Mouse (Mus musculus): ENCODE data around the gene Commd8. TPM values are rescaled to one million over a fixed set of nuclear protein-coding genes. Genes with fewer than 3 reads are reported as not detected.

Gene Commd8
- total RNA-seq, 1 experiment, result 52.2 TPM

DNA sequence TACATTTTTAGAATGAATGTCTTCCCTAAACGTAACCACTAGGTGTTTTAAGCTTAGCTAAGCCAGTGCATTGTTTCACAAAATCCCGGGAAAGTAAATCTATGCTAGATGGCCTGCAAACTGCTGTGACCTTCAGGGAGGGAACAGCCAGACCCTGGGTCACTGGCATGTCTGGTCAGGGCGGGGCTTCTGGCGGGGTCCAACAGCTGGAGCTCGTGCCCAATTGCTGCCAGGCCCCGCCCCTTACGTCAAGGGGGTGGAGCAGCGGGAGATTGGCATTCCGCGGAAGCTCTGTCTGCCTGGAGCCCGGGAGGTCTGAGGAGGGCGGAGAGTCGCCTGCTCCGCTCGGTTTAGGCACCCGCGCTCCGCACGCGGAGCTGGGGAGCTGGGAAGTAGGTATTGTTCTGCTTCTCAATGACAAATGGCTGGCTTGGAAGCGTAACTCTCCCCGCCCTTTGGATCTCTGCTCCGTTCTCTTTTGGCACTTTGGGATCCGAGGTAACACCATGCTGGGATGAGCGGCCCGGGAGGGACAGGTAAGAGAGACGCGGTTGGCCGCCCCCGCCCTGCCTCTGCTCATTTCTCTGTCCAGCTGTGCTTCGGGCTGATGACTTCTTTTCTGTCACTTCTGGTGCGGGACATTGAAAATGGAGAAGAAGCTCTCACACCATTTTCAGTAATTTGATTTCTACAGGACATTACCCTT lies 35.2 kb upstream of the Commd8 start:
- no peaks in the 10 kb centered on the region for H3K9me3 ChIP-seq (ENCODE audit: control insufficient read depth, insufficient read depth, low read depth, low read length)
- in situ Hi-C loops (cut with MboI; ENCODE audit: low sequenced_read_pairs in 2 of 2, unreplicated experiment in 2 of 2), result no loop called here
- H3K4me1 ChIP-seq (ENCODE audit: control insufficient read depth in 2 of 2, insufficient read depth in 2 of 2, low read length in 2 of 2, poor library complexity in 1 of 2), result peaks cover 4 to 12% of the 10 kb centered on the region in 2 experiments; a peak in 2 of 4 replicates
- peak overlapping the region; percentile 74 to 81 for H3K4me3 ChIP-seq (ENCODE audit: insufficient read depth in 1 of 2, low read depth in 1 of 2, low read length in 2 of 2, poor library complexity in 1 of 2, severe bottlenecking in 1 of 2)
- peak overlapping the region; percentile 56 for H3K27ac ChIP-seq (ENCODE audit: insufficient read depth, low read depth, low read length, poor library complexity, severe bottlenecking)
- TF ChIP-seq CHD2 (IDR thresholded peaks at IDR 0.05; ENCODE audit: low read depth, low read length) (no peak), MAFK (IDR thresholded peaks at IDR 0.05; ENCODE audit: insufficient read depth, low read depth, low read length) (no peak), HCFC1 (IDR thresholded peaks at IDR 0.05; ENCODE audit: borderline replicate concordance, insufficient read depth, low read length) (no peak)
- H3K36me3 ChIP-seq (ENCODE audit: control insufficient read depth, insufficient read depth, low read length, poor library complexity, severe bottlenecking), result no peaks in the 10 kb centered on the region
- peak overlapping the region; percentile 64 for H3K9ac ChIP-seq (ENCODE audit: insufficient read depth, low read depth, low read length, poor library complexity, severe bottlenecking)
- DNase-seq (ENCODE audit: low read depth, low spot score), result peak; percentile 93

DNA sequence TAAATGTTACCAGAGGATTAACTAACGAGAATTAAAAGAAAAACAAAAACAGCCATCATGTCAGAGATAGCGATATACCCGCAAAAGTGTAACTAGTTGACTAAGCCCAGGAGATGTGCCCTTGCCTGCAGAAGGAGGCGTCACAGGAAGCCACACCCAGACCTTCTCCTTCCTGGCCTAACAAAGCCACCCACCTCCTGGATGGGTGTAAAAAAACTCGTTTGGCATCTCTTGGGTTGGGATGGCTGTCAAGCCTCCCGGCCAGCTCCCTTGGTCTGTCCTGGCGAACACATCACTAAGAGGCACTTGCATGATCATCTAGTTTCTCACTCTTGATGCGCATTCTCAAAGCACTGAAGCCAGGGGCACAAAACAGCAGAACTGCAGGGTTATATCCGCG lies 34.0 kb upstream of the Commd8 start:
- Histone ChIP-seq H3K4me1 (ENCODE audit: control insufficient read depth in 2 of 2, insufficient read depth in 2 of 2, low read length in 2 of 2, poor library complexity in 1 of 2) (peaks cover 4 to 7% of the 10 kb centered on the region in 2 experiments; a peak in 2 of 4 replicates), H3K4me3 (ENCODE audit: insufficient read depth in 1 of 2, low read depth in 1 of 2, low read length in 2 of 2, poor library complexity in 1 of 2, severe bottlenecking in 1 of 2) (peak overlapping the region; percentile 40 to 51), H3K9me3 (ENCODE audit: control insufficient read depth, insufficient read depth, low read depth, low read length) (no peaks in the 10 kb centered on the region), H3K9ac (ENCODE audit: insufficient read depth, low read depth, low read length, poor library complexity, severe bottlenecking) (no peak overlapping the region), H3K36me3 (ENCODE audit: control insufficient read depth, insufficient read depth, low read length, poor library complexity, severe bottlenecking) (no peaks in the 10 kb centered on the region), H3K27ac (ENCODE audit: insufficient read depth, low read depth, low read length, poor library complexity, severe bottlenecking) (peak overlapping the region; percentile 85; the same call in 1 of the 2 replicates)
- no peak for TF ChIP-seq CHD2 (IDR thresholded peaks at IDR 0.05; ENCODE audit: low read depth, low read length)
- 0 out of 2 replicates have a peak, but pooled peaks have one; percentile 22 for TF ChIP-seq ZNF384 (IDR thresholded peaks at IDR 0.05; ENCODE audit: low read depth, low read length)
- no peak for TF ChIP-seq HCFC1 (IDR thresholded peaks at IDR 0.05; ENCODE audit: borderline replicate concordance, insufficient read depth, low read length)
- no peak for TF ChIP-seq MAFK (IDR thresholded peaks at IDR 0.05; ENCODE audit: insufficient read depth, low read depth, low read length)
- no peak for TF ChIP-seq ZC3H11A (IDR thresholded peaks at IDR 0.05; ENCODE audit: borderline replicate concordance, low read depth, low read length)
- no peak for DNase-seq (ENCODE audit: low read depth, low spot score)
- in situ Hi-C loops (cut with MboI; ENCODE audit: low sequenced_read_pairs in 2 of 2, unreplicated experiment in 2 of 2), result no loop called here

DNA sequence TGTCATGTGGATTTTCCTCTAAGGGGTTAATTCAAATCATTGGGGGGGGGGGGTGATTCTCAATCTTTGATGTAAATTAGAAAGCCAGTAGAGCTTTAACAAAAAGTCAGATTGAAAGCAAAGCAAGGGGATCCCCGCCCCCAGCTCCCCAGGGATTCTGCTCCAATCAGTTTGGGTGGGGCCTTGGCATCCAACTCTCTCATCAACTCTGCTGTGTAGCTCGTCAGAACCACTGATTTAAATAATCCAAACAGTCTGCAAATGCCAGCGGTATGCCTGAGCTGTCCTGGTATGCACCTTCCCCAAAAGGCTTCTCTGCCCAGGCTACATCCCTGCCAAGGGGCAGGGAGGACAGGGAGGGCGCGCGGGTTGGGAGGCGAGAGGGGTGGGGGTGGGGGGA lies 33.6 kb upstream of the Commd8 start:
- H3K9me3 ChIP-seq (ENCODE audit: control insufficient read depth, insufficient read depth, low read depth, low read length), result no peaks in the 10 kb centered on the region
- peak overlapping the region; percentile 85; the same call in 1 of the 2 replicates for H3K27ac ChIP-seq (ENCODE audit: insufficient read depth, low read depth, low read length, poor library complexity, severe bottlenecking)
- no peaks in the 10 kb centered on the region for H3K36me3 ChIP-seq (ENCODE audit: control insufficient read depth, insufficient read depth, low read length, poor library complexity, severe bottlenecking)
- H3K4me3 ChIP-seq (ENCODE audit: insufficient read depth in 1 of 2, low read depth in 1 of 2, low read length in 2 of 2, poor library complexity in 1 of 2, severe bottlenecking in 1 of 2), result peak overlapping the region; percentile 40 to 51
- TF ChIP-seq MAFK (IDR thresholded peaks at IDR 0.05; ENCODE audit: insufficient read depth, low read depth, low read length) (no peak), CHD2 (IDR thresholded peaks at IDR 0.05; ENCODE audit: low read depth, low read length) (no peak), HCFC1 (IDR thresholded peaks at IDR 0.05; ENCODE audit: borderline replicate concordance, insufficient read depth, low read length) (no peak), ZC3H11A (IDR thresholded peaks at IDR 0.05; ENCODE audit: borderline replicate concordance, low read depth, low read length) (no peak), ZNF384 (IDR thresholded peaks at IDR 0.05; ENCODE audit: low read depth, low read length) (no peak)
- DNase-seq (ENCODE audit: low read depth, low spot score), result no peak
- peaks cover 4 to 7% of the 10 kb centered on the region in 2 experiments; a peak in 2 of 4 replicates for H3K4me1 ChIP-seq (ENCODE audit: control insufficient read depth in 2 of 2, insufficient read depth in 2 of 2, low read length in 2 of 2, poor library complexity in 1 of 2)
- in situ Hi-C loops (cut with MboI; ENCODE audit: low sequenced_read_pairs in 2 of 2, unreplicated experiment in 2 of 2), result no loop called here
- H3K9ac ChIP-seq (ENCODE audit: insufficient read depth, low read depth, low read length, poor library complexity, severe bottlenecking), result no peak overlapping the region

DNA sequence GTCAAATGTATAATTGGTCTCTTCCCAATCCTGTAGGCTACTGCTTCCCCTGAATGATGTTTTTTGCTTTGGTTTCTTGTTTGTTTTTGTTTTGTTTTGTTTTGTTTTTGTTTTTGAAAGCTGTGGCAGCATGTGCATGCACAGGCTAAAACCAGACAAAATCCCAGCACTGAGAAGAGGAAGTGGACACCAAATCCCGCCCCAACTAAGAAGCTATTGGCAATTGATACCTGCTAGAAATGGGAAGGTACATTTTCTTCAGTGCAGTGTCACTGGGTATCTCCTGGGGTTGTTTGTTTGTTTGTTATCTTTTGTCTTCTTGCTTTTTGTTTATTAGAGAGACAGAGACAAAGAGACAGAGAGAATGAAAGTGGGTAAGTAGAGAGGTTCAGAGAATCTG lies 27.5 kb upstream of the Commd8 start:
- Histone ChIP-seq H3K4me3 (ENCODE audit: insufficient read depth in 1 of 2, low read depth in 1 of 2, low read length in 2 of 2, poor library complexity in 1 of 2, severe bottlenecking in 1 of 2) (no peak overlapping the region), H3K4me1 (ENCODE audit: control insufficient read depth in 2 of 2, insufficient read depth in 2 of 2, low read length in 2 of 2, poor library complexity in 1 of 2) (0 out of 4 replicates have a peak, but pooled peaks cover 0 to 1% of the 10 kb centered on the region in 2 experiments), H3K9ac (ENCODE audit: insufficient read depth, low read depth, low read length, poor library complexity, severe bottlenecking) (no peak overlapping the region), H3K36me3 (ENCODE audit: control insufficient read depth, insufficient read depth, low read length, poor library complexity, severe bottlenecking) (no peaks in the 10 kb centered on the region), H3K27ac (ENCODE audit: insufficient read depth, low read depth, low read length, poor library complexity, severe bottlenecking) (no peak overlapping the region), H3K9me3 (ENCODE audit: control insufficient read depth, insufficient read depth, low read depth, low read length) (no peaks in the 10 kb centered on the region)
- in situ Hi-C loops (cut with MboI; ENCODE audit: low sequenced_read_pairs in 2 of 2, unreplicated experiment in 2 of 2), result no loop called here
- TF ChIP-seq ZNF384 (IDR thresholded peaks at IDR 0.05; ENCODE audit: low read depth, low read length), result no peak
- no peak for TF ChIP-seq HCFC1 (IDR thresholded peaks at IDR 0.05; ENCODE audit: borderline replicate concordance, insufficient read depth, low read length)
- TF ChIP-seq MAFK (IDR thresholded peaks at IDR 0.05; ENCODE audit: insufficient read depth, low read depth, low read length), result no peak
- TF ChIP-seq CHD2 (IDR thresholded peaks at IDR 0.05; ENCODE audit: low read depth, low read length), result no peak
- no peak for TF ChIP-seq ZC3H11A (IDR thresholded peaks at IDR 0.05; ENCODE audit: borderline replicate concordance, low read depth, low read length)
- DNase-seq (ENCODE audit: low read depth, low spot score), result no peak

Measured in ES-E14 (cell line).